Mouse (Mus musculus): ENCODE data around the gene Gm11595.
"Not testable (repeated sequence)": the region's sequence is repeated elsewhere in the genome, so short reads cannot be mapped to it uniquely, and the experiment has no call there.

Gene Gm11595

DNA sequence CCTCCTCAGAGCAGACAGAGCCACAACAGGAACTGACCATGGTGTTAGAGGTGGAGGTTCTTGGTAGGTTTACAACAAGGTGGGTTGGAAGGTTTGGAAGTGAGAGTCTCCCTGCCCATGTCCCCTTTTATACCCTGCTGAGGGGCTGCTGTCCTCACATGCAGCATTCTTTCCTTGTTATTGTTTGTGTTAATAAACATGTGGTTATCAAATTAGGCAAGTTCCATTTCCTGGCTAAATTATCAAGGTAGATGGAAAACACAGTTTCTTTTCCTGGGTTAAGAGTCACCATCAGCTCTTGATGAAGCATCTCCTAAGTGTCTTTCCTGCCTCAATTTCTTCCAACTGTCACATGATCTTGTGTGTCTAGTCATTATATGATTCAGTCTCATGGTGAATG lies at the start of gene Gm11595:
Gm11595 (minus strand) TSS at position 101 of the 400 bp plus-strand sequence.
- in situ Hi-C loops (cut with MboI), result not testable (repeated sequence)

DNA sequence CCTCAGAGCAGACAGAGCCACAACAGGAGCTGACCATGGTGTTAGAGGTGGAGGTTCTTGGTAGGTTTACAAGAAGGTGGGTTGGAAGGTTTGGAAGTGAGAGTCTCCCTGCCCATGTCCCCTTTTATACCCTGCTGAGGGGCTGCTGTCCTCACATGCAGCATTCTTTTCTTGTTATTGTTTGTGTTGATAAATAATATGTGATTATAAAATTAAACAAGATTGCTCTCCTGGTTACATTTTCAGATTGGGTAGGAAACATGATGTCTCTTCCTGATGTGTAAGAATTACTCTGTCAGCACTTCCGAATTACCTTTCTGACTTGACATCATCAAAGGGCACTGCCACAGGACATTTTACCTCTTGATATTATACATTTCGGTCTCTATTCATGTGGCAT lies 42.9 kb upstream of the Gm11595 start, which contains the start of gene Gm11564:
Gm11564 (minus strand) TSS at position 101 of the 400 bp plus-strand sequence.
- in situ Hi-C loops (cut with MboI), result not testable (repeated sequence)

DNA sequence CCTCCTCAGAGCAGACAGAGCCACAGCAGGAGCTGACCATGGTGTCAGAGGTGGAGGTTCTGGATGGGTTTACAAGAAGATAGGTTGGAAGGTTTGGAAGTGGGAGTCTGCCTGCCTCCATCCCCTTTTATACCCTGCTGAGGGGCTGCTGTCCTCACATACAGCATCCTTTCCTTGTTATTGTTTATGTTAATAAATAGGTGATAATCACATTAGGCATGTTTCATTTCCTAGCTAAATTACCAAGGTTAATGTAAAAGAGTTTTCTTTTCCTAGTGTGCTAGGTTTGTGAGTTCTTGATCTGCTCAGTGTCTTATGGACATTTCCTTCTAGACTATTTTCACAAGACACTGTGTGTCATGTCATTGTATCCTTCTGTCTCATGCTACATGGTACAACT lies 37.1 kb upstream of the Gm11595 start, which contains the start of gene Krtap4-13:
Krtap4-13 (minus strand) TSS at position 101 of the 400 bp plus-strand sequence.
- in situ Hi-C loops (cut with MboI), result not testable (repeated sequence)

DNA sequence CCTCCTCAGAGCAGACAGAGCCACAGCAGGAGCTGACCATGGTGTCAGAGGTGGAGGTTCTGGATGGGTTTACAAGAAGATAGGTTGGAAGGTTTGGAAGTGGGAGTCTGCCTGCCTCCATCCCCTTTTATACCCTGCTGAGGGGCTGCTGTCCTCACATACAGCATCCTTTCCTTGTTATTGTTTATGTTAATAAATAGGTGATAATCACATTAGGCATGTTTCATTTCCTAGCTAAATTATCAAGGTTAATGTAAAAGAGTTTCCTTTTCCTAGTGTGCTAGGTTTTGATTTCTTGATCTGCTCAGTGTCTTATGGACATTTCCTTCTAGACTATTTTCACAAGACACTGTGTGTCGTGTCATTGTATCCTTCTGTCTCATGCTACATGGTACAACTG lies 31.6 kb upstream of the Gm11595 start, which contains the start of gene Gm11554:
Gm11554 (minus strand) TSS at position 101 of the 400 bp plus-strand sequence.
- in situ Hi-C loops (cut with MboI), result not testable (repeated sequence)

DNA sequence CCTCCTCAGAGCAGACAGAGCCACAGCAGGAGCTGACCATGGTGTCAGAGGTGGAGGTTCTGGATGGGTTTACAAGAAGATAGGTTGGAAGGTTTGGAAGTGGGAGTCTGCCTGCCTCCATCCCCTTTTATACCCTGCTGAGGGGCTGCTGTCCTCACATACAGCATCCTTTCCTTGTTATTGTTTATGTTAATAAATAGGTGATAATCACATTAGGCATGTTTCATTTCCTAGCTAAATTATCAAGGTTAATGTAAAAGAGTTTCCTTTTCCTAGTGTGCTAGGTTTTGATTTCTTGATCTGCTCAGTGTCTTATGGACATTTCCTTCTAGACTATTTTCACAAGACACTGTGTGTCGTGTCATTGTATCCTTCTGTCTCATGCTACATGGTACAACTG lies 26.1 kb upstream of the Gm11595 start, which contains the start of gene Gm11569:
Gm11569 (minus strand) TSS at position 101 of the 400 bp plus-strand sequence.
- in situ Hi-C loops (cut with MboI), result not testable (repeated sequence)

DNA sequence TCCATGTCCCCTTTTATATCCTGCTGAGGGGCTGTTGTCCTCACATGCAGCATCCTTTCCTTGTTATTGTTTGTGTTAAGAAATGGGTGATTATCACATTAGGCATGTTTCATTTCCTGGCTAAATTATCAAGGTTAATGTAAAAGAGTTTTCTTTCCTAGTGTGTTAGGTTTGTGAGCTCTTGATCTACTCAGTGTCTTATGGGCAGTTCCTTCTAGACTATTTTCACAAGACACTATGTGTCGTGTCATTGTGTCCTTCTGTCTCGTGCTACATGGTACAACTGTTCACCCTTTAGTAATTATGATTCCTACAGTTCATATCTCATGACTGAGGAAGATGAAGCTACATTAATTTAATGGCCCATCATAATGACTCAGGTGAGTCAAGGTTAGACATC lies 20.7 kb upstream of the Gm11595 start, which contains the start of gene Gm11596:
Gm11596 (minus strand) TSS at position 101 of the 400 bp plus-strand sequence.
- in situ Hi-C loops (cut with MboI), result no loop called here

DNA sequence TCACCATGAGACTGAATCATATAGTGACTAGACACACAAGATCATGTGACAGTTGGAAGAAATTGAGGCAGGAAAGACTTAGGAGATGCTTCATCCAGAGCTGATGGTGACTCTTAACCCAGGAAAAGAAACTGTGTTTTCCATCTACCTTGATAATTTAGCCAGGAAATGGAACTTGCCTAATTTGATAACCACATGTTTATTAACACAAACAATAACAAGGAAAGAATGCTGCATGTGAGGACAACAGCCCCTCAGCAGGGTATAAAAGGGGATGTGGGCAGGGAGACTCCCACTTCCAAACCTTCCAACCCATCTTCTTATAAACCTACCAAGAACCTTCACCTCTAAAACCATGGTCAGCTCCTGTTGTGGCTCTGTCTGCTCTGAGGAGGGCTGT lies 12.2 kb upstream of the Gm11595 start, which contains the start of gene Krtap4-9:
Krtap4-9 (plus strand) TSS at position 301 of the 400 bp plus-strand sequence.
- in situ Hi-C loops (cut with MboI), result not testable (repeated sequence)

DNA sequence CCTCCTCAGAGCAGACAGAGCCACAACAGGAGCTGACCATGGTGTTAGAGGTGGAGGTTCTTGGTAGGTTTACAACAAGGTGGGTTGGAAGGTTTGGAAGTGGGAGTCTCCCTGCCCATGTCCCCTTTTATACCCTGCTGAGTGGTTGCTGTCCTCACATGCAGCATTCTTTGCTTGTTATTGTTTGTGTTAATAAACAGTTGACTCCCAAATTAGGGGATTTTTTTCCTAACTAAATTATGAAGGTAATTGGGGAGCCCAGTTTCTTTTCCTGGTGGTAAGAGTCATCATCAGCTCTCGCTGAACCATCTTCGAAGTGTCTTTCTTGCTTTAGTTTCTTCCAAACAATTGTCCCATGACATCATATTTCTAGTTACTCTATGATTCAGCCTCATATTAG lies 7.9 kb upstream of the Gm11595 start, which contains the start of gene Krtap4-8:
Krtap4-8 (minus strand) TSS at position 101 of the 400 bp plus-strand sequence.
- in situ Hi-C loops (cut with MboI), result no loop called here

DNA sequence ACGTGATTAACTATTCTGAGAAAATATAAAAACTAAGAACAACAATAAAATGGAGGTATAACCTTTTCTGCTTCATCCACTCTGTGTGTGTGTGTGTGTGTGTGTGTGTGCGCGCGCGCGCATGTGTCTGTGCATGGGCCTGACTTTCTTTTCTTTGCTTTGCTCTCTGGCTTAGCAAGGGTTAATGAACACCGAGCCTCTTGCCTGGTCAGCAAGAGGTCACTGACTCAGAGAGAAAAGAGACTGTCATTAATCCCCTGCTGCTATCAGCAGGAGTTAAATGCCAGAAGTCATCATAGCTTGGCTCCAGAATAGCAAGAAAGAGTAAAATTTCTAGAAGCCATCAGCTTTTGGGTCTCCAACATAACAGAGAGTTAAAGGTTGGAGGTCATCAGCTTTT lies 5.7 kb upstream of the Gm11595 start:
- in situ Hi-C loops (cut with MboI), result no loop called here

DNA sequence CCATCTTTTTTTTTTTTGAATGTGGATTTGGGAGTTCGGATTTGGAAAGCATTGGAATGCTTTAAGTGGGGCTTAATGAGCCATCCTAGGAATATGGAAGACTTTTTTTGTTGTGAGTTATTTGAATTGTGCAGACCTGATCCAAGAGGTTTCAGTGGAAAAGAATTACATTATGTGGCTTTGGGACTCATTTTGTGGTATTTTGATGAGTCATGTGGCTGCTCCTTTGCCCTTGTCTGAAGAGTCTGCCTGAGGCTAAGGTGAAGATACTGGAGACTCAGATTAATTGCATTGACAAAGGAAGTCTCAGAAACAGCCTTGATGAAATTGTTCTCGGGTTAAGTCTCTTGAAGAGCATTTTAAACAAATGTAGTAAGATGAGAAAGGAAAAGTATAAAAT lies 4.3 kb downstream of the Gm11595 start:
- in situ Hi-C loops (cut with MboI), result no loop called here

DNA sequence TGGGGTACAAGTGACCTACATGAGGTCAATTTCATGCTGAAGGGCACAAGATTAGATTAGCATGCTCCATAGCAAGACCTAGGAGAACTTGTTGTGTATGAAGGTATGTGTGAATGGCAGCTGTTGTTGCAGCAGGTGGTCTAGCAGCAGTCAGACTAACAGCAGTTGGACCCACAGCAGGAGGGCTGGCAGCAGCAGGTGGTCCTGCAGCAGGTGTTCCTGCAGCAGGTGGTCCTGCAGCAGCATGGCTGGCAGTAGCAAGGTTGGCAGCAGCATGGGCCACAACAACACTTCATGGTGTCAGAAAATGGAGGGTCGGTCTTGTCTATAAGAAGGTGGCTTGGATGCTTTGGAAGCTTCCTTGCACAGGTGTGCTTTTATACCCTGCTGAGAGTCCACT lies 13.8 kb downstream of the Gm11595 start:
- in situ Hi-C loops (cut with MboI), result no loop called here

DNA sequence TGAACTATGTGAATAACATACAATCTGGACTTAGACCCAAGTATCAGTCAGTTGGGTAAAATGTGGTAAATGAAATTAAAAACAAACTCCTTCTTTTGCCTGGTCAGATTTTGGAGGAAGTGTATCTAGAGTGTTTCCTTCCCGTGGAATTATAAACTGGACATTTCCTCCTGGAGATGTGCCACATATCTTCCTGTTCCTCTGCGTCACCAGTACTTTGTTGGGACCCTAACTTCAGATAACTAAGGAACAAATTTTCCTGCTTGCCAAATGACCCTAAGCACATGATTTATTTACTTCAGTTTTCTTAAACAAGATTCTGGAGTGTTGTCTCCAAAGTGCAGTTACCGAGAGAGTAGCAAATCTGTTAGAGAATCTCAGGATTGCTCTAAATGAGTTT lies 28.7 kb downstream of the Gm11595 start:
- in situ Hi-C loops (cut with MboI), result no loop called here

DNA sequence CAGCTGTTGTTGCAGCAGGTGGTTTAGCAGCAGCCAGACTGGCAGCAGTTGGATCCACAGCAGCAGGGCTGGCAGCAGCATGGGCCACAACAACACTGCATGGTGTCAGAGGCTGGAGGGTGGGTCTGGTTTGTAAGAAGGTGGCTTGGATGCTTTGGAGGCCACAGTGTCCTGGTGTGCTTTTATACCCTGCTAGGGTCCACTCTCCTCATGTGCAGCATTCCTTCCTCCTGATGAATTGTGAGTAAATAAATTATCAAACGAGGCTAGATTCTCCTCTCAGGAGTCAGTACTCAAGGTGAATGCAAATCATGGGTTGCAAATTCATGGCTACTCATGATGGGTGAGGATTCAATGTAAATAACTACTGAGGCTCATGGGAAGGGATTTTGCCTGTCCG lies 38.5 kb downstream of the Gm11595 start, which contains the start of gene Gm14180:
Gm14180 (minus strand) TSS at position 101 of the 400 bp plus-strand sequence.
- in situ Hi-C loops (cut with MboI), result no loop called here

DNA sequence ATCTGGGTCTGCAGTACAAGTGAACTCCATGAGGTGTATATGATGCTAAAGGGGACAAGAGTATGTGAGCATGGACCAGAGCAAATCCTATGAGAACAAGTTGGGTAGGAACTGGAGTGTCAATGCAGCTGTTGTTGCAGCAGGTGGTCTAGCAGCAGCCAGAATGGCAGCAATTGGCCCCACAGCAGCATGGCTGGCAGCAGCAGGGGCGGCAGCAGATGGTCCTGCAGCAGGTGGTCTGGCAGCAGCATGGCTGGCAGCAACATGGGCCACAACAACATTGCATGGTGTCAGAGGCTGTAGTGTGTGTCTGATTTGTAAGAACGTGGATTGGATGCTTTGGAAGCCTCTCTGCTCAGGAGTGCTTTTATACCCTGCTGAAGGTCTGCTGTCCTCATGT lies 48.7 kb downstream of the Gm11595 start:
- in situ Hi-C loops (cut with MboI), result no loop called here

Measured in mature B cell (primary cell).